Mouse (Mus musculus) cerebellum, postnatal 36 days (tissue): ENCODE measurements around the gene Auts2.

Source experiments
- DNase-seq, 2 experiments: peaks; one replicate each; pipeline ENCODE4 v3.0.0; 2021 to 2022; ENCODE audit warnings: mixed read lengths in 2 of 2

Gene Auts2

DNA sequence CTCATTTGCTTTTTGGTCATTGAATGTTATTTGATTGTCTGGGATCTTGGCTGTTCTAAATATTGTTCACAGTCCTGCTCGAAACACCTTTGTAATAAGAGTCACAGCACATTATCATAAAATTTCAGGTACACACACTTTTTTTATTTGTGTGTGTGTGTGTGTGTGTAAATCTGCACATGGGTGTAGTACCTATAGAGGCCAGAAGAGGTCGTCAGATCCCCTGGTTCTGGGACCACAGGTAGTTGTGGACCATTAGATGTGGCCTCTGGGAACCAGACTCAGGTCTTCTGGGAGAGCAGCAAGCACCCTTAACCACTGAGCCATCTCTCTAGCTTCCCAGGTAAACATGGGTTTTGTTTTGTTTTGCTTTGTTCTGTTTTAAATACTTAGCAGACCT is 830.7 kb downstream of the Auts2 start:
- DNase-seq: no peak

DNA sequence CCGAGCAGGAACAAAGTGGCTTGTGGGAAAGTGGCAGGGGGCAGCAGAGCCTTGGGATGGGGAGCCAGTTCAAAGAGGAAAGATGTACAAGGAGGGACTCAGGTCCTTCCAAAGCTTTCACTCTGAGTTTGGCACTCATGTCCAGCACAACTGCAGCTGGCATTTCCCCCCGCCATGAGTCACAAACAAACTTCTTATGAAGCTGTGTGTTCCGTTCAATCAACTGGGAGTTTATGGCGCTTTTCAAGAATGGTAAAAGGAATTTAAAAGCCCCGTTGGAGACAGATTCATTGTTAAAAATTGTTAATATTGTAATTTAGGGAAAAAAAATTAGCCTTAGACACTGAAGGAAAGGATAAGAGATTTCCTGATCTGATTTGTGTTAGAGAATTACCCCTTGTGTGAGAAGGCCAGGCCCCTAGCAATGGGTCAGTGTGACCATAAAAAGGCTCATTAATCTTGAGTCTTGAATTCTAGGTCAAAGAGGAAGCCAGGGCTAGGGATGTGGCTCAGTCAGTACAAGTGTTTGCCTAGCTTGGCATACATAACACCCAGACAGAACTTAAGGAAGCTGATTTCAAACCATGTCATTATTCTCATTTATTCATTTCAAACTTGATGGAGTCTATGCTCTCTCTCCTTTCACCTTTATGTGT is 831.5 kb downstream of the Auts2 start:
- no peak for DNase-seq

DNA sequence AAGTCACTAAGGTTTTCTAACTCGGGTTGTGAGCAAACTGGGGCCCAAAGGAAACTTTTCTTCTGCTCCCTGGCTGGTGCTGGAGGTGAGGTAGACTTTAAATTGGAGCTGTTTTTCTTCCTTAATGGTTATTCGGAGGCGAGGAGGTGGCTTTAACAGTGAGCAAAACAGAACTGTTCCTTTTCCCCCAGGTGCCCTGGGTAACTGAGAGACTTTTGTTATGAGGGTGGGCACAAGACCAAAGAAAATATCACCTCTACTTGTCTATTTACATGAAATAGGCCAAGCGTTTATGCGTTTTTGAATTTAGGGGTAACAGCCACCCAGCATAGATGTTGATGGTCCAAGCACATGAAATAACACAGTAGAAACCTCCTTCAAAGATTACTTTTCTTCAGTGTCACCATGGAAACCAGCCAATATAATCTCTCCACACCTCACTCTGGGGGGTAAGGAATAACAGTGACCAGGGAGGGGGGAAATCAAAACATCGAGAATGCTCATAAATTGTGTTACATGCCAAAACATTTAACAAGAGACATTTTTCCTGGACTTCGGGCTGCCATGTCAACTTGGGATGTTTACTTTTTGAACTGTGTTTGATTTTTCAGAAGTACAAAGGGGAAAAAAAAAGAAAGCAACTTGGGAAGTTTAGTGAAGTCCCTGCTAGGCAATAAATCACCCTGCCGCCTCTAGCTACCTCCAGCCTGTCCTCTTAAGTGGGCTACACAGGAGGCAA is 832.2 kb downstream of the Auts2 start:
- no peak for DNase-seq

DNA sequence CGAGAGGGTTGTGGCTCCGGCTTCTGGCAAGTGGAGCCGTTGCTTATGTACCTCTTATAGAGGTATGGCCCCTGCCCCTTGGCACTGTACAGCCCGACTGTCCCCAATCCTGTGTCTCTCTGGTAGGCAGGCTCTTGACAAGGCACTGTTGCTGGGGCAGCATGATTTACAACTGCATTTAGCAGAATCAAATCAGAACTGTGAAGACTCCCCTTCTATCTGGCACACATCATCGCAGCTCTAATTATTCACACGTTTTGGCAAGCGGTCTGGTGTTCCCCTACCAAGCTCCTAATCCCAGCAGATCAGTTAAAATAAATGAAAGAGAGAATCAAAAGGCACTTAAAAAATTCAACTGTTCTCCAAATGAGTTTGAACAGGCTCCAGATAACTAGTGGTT is 835.7 kb downstream of the Auts2 start:
- DNase-seq: no peak

DNA sequence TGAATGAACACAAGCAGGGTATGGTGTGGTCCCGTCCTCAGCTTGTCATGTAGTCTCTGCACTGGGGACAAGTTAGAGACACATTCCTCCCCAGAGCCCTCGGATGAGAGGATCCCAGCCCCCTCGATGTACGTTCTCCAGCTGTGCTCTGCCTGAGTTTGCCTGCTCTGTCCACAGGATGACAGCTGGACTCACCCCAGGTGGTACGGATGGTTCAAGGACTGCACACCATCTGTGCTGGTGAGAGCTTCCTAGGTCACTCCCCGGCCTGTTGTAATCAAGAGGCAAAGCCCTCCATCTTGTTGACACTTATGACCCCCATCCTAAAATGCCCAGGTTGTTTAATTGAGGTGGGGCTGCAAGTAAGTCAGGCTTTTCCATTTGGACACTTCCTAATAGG is 839.4 kb downstream of the Auts2 start:
- peak; percentile 25 to 46 for DNase-seq

DNA sequence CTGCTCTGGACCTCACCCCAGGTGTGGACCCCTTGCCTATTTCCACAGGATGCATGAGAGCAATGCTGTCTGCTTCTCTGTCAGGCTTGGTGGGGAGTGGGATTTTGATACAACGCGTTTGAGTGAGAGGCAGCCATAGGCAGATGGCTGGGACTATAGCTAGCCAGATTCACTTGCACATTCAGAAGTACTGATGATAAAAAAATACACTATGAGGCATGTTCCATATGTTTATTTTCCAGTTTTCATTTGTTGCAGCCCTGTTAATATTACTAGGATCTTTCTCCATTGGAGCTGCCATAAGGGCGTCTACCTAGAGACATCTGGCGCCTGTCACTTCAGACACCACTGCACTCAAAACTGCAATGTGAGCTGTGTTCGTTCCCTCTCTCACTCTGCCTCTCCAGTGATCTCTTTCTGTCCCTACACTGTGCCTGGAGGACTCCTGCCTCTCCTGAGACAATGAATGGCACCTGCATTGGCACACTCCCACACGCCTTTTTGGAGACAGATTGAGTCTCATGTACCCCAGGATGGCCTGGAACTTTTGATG is 840.2 kb downstream of the Auts2 start:
- no peak for DNase-seq

DNA sequence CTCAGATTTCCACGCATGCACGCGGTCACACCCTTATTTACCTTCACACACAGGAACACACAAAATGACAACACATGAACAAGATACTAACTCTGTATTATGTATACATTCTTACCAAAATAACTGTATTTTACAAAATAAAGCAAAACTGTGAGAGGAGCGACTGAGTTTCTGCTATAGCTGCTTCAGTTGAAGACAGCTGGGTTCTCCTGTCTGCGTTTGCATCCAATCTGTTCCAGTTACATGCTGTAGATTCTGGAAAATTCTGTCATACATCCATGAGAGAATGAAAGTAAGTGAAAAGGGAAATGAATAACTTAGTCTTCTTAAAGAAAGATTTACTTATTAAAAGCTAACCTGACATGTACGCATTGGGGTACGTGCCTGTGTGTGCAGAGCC is 844.2 kb downstream of the Auts2 start:
- DNase-seq: no peak

DNA sequence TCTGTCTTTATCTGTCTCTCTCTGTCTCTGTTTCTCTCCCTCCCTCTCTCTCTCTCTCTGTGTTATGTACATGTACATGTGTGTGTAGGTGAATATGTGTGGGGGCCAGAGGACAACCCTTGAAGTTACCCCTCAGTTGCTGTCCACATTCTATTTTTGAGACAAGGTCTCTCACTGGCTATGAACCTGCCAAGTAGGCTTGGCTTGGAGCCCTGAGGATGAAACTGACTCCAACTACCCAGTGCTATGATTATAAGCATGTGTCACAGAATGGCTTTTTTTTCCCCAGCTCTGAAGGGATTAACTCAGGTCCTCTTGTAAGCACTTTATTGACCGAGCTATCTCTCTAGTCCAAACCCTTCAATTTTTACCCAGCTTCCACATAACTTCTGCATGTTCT is 852.4 kb downstream of the Auts2 start:
- DNase-seq: peak; percentile 19 to 32

DNA sequence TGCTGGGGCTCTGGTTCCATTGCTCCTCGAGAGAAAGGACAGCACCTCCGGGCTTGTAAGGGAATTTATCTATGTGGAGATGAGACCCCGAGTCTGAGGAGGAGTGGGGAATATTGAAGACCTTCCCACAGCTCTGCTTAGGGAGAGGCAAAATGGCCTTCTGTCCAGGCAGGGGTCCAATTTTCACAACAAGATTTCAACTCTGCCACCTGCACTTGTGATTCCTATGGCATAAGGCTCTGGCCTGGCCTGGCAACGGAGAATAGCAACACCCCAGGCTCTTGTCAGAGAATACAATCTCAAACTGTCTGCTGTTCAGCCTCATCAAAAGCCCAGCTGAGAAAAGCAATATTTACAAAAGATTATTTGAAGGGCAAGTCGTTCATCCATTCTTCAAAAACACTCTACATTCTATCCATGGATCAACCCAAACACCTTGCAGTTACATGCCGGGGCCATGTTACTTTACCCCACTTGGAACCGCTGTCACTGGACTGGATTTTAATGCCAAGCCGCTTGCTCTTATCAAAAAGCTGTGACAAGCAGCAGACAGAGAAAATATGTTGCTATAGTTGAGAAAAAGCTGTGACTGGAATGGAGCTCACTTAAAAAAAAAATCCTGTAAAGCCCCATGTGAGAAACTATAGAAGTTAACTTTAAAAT is 856.1 kb downstream of the Auts2 start:
- peak in 1 of 2 experiments; percentile 16 for DNase-seq

DNA sequence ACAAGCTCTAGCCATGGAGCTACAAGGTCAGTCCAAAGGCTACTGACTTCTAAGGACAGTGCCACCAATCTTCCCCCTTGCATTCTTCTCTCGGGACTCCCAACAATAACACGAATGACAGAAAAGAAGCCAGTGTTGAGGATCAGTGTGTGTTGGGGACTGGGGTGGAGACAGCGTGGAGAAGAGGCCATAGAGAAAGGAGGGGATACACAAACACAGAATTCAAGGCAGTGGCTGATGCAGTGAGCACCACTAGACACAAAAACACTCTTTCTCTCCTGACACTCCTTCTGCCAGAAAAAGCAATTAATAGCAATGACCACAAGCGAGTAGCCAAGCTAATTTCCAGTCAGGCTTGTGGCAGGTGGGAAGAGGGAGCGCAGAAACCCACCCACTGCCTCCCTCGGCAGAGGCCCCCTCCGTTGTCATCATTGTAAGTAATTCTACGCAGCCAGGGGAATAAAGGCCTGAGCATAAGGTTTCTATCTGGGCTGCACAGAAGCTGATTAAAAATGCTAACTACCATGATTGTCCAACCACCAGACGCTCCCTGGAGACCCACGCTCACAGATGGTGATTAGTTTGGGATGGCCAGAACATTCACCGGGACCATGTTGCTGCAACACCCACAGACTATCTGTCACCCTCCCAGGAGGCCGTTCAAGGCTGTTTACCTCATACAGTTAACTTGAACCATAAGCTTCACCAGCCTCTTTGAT is 862.9 kb downstream of the Auts2 start:
- DNase-seq: no peak

DNA sequence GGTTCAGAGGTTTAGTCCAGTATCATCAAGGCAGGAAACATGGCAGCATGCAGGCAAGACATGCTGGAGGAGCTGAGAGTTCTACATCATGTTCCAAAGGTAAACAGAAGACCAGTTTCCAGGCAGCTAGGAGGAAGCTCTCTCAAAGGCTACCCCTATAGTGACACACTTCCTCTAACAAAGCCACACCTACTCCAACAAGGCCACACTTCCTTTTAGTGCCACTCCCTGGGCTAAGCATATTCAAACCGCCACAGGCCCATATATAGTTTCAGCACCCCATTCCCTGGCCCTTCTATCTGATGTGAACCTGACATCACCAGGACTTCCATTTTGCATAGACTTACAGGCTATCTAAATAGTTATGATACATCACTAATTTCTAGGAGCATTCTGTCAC is 863.6 kb downstream of the Auts2 start:
- no peak for DNase-seq

DNA sequence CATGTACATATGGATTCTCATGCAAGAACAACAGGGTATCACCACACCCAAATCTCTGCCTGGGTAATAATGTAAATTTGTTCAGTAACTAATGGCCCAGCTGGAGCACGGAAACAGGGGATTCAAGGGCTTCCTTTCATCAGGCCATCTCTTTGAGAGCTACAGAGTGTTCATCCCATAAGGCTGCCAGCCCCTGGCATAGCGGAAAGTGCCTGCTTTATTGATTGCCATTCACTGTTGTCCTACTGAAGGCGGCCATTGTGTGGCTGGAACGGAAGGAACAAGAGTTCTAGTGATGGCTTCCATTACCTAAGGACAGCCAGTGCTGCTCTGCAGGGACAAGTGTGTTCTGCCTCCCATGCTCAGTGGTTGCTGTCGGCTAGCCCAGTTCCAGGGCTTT is 865.6 kb downstream of the Auts2 start:
- no peak for DNase-seq

DNA sequence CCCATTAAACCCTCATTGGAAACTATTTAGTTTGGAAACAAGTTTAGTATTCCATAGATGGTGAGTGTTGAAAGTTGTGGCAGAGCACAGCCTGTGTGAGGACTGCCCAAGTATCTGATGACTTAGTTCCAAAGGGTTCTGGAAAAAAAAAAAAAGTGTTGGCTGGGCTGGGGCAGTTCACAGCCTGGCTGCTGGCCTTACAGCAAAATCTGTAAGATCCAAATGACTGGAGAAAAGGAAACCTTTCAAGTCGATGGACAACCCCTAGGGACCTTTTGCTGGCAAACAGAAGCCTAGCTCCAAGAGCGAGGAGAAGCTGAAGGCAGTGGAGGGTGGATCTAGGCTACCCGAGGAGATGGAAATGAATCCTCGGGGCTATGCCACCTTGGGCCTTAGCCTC is 869.4 kb downstream of the Auts2 start:
- DNase-seq: no peak

DNA sequence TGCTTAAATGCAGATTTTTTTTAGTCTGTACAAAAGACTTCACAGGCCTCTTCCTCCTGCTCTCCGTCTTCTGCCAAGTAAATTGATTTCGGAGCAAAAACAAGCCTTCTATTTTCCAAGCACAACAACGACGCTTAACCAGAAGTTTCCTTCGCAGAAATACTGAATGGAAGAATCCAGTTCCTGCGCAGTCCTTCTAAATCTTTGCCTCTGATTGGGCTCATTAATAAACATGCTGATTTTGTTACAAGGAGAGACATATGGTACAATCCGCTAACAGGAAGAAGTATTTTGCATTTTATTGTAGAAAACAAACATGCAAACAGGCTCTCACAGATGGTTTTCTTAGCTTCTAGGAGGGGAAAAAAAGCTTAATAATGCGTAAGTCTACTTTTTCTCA is 878.1 kb downstream of the Auts2 start:
- no peak for DNase-seq

DNA sequence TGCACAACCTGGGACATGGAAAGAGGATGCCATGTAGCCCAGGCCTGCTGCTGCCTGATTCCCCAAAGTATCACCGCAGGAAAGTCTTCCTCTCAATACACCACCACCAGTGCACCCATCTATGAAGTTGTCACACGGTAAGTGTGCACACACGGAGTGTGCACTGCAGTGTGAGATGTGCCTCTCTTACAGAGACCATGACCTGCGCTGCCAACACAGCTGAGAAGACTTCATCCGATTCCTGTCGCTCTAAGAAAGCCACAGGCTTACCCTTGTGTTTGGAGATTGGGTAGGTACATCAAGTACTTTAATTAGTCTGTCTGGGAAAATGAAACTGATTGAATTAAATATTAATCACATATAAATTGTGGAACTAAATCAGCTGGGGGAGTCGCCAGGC is 878.5 kb downstream of the Auts2 start:
- no peak for DNase-seq

DNA sequence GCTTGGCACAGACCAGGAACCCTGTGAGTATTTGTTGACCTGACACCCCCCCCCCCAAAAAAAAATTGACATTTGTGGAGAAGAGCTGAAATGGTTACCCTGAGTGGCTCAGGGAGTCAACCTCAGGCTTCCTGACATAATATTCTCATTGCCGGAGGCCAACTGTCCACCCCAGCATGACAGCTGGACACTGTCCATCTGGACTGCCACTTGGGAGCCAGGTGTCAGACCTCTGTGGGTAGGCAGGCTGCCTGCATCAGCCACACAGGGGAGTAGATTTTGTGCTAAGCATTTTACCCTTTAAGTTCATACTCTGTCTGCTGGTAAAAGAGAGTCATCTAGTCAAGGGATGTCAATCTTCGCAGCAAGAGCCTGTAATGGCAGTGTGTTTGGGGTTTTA is 880.5 kb downstream of the Auts2 start:
- DNase-seq: peak; percentile 66 to 75

DNA sequence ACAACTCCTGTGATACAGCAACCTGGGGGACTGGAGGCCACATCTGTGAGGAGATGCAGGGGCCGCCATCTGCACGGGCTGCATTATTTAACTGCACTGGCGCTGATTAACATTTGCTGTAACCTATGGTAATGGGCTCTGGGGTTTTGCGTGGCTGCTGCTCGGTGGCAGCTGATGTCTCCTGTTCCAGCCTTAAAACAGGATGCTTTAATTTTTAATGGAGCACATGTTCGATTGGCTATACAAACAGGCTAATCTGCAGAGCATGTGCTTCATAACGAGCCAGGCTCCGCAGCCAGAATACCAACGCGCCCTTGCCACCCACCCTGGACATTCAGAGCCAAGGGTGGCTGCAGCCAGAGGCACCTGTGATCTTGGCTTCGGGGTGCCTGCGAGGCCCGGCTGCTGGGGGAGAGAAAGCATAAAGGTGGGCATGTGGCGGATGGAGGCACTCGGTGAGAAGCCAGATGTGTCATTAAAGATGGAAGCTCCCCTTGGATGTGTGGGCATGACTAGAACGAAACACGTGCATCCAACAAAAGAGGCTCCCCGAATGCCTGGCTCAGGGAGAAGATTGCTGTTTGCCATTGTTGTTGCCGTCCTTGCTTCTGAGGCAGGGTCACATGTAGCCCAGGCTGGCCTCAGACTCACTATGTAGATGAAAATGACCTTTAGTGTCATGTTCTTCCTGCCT is 884.2 kb downstream of the Auts2 start:
- DNase-seq: no peak

DNA sequence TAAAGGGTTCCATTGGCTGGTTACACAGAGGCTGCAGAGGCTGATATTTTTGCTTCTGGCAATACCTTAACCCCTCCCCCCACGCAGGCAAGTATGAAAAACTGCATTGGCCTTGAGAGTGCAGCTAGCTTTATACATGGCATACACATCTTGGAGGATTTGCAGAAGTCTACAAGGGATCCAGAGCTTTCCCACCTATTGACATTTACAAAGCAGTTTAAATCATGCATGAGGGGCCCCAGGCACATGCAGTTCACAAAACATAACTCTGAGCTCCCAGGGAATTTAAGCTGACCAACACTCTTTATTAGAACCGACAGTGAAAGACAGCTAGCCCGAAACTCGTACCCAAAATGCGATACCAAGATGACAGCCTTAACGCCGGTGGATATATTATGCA is 888.9 kb downstream of the Auts2 start:
- no peak for DNase-seq

DNA sequence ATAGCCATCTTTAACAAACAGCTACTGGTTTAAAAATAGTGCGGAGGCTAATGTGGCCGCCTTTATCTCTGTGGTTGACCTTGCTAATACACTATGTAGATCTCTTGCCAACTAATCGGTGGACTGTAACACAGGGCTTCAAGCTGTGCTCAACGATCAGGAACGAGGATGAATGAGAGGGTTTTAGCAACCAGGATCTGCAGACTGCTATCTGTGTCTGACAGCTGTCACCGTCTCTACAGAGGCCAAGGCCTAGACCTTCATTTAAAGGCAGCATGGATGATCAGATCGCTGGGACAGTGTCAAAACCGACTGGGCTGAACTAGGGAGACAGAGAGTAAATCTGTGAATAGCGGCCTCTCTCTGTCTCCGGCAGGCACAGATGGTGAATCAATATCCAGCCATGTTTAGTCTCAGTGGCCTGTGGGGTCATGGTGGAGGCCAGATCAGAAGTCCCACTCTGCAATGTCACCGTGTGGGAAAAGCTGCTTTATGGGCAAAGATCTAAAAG is 892.7 kb downstream of the Auts2 start:
- DNase-seq: peak; percentile 42 to 49

DNA sequence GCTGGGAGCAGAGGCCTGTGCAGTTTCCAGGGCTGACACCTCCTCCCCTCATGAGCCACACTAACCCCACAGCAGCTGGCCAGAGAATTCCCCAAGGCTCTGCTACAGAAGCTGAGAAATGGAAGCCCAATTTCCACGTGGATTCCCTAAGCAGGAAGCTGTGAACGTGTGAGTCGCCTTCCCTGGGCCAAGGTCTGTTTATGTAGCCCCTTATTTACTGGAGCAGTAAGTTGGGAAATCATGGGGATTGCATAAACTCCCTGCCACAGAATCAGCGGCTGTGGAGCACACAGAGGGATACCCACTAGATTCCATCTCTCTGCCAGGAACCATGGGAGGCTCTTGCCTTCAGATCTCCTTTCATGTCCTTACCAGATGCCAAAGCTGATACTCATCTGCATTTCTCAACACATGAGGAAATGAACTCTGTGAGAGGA is 895.4 kb downstream of the Auts2 start:
- no peak for DNase-seq

DNA sequence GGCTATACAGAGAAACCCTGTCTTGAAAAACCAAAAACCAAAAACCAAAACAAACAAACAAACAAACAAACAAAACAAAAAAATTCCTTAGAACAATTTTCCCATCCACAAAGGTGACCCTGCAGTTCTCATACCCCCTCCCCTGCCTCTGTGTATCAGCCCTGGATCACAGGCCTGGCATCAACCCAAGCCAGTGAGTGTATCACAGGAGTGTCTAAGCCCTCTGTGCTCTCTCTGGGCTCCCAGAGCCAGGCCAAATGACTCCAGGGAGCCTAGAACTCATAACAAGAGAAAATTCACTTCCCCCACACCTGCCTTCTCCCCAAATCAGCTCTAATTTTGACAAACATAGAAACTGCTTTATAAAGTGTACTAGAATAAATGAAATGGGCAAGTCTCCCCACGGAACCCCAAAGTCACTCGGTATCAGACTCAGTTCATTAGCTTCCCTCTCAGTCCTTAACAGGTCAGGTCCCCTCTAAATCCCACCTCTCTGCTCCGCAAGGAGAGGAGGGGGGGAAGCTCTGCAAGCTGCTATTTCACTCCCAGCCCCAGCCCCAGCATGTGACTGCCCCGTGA is 896.0 kb downstream of the Auts2 start:
- no peak for DNase-seq

DNA sequence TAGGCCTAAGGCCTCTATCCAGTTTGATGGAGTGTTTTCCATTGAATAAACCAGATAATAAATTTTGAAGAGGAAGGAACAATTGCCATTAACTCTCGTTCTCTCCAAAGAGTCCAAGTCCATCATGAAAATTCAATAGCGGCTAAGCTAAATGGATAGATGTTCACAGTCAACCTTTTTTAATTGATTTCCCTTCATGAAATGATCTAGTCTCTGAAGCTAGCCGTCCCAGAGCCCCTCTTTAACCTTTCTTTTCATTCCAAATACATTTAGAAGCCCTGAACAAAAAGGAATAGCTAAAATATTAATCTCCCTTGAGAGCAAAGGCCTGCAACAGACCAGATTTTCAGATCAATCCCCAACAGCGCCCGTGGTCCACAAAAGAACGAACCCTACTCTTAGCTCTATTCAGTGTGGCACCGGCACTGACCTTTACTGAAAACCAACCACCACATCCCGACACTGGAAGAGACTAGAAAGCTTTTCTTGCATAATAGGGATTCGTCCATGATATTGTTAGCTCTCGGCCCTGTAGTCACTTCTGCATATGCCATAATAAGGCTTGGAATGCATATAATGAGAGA is 896.9 kb downstream of the Auts2 start:
- DNase-seq: no peak
